Mouse (Mus musculus) heart, adult 9 months (tissue): ENCODE measurements around the gene Rom1.

Experiments used
- DNase-seq, 2 experiments: peaks; one replicate each; pipeline ENCODE4 v3.0.0; 2022; ENCODE audit warnings: low spot score in 2 of 2

The Rom1 gene

GRCm38 (mm10) chr19:8942276-8942964, 13.3 kb upstream of the Rom1 start:
- DNase-seq = peak; percentile 38 to 57

- peak; percentile 90 to 93 for DNase-seq
These were observed 12.5 kb upstream of the Rom1 start, which contains the start of gene Mta2 for GRCm38 (mm10) chr19:8941515-8942217. Gene Mta2 (plus strand): TSS chr19:8941875.

- no peak for DNase-seq
These were observed 12.0 kb upstream of the Rom1 start for GRCm38 (mm10) chr19:8941136-8941514.

- no peak for DNase-seq
These were observed 11.5 kb upstream of the Rom1 start for GRCm38 (mm10) chr19:8940526-8941133.

- DNase-seq = no peak
These were observed 7.6 kb upstream of the Rom1 start for GRCm38 (mm10) chr19:8936736-8937135.

- DNase-seq = no peak
These were observed 1.6 kb upstream of the Rom1 start for GRCm38 (mm10) chr19:8930771-8931170.

GRCm38 (mm10) chr19:8930117-8930516, 961 bp upstream of the Rom1 start:
- DNase-seq = no peak

- DNase-seq = no peak
These were observed 400 bp downstream of the Rom1 start for GRCm38 (mm10) chr19:8928689-8929223.

GRCm38 (mm10) chr19:8927891-8928525, 1.1 kb downstream of the Rom1 start:
- DNase-seq = no peak

- DNase-seq = no peak
These were observed 2.4 kb downstream of the Rom1 start for GRCm38 (mm10) chr19:8926766-8927165.

GRCm38 (mm10) chr19:8921741-8922140, 7.4 kb downstream of the Rom1 start:
- DNase-seq = no peak

- DNase-seq = peak in 1 of 2 experiments; percentile 42
These were observed 8.3 kb downstream of the Rom1 start for GRCm38 (mm10) chr19:8920836-8921291.

- peak; percentile 96 to 98 for DNase-seq
These were observed 9.0 kb downstream of the Rom1 start, which contains the start of gene B3gat3 for GRCm38 (mm10) chr19:8920073-8920736. Gene B3gat3 (plus strand): TSS chr19:8920374.

GRCm38 (mm10) chr19:8919684-8920072, 9.5 kb downstream of the Rom1 start:
- DNase-seq = no peak

GRCm38 (mm10) chr19:8919000-8919399, 10.2 kb downstream of the Rom1 start:
- DNase-seq = no peak

- no peak for DNase-seq
These were observed 14.9 kb downstream of the Rom1 start for GRCm38 (mm10) chr19:8914212-8914611.

- DNase-seq = no peak
These were observed 17.3 kb downstream of the Rom1 start for GRCm38 (mm10) chr19:8911810-8912209.

- DNase-seq = no peak
These were observed 20.6 kb downstream of the Rom1 start for GRCm38 (mm10) chr19:8908531-8908930.

GRCm38 (mm10) chr19:8903412-8903811, 25.7 kb downstream of the Rom1 start:
- DNase-seq = no peak

- no peak for DNase-seq
These were observed 30.1 kb downstream of the Rom1 start for GRCm38 (mm10) chr19:8899079-8899478.

GRCm38 (mm10) chr19:8898576-8898975, 30.6 kb downstream of the Rom1 start:
- DNase-seq = no peak
